Mouse (Mus musculus) liver (tissue): ENCODE measurements at regions not wholly inside any gene's neighbourhood (a gene's known extent, or its start where the extent isn't known, plus 50 kb on each side); places are given as distances from the start of the nearest gene placed in this dataset.

Experiments used
- DNase-seq: peaks from one replicate; pipeline ENCODE4 v3.0.0-alpha.2; 2020; ENCODE audit warnings: mixed read lengths

DNA sequence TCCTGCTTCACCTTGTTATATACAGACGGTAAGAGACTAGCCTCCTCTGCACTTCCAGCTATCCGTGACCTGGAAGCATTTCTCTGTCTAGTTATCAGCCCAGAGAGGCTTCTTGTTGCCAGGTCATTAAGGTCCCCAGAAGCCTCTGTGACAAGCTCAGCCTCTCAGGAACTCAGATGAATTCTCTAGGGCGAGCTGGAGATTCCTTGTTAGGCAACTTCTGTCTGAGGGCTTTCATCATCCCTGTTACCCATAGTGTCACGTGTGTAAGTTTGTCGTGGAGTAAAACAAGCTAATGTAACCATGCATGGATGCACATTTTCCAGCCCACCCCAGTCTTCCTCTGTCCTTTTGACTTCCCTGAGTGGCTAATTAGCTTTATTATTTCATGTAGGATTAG, 126.3 kb upstream of the Ednra start:
- no peak for DNase-seq

DNA sequence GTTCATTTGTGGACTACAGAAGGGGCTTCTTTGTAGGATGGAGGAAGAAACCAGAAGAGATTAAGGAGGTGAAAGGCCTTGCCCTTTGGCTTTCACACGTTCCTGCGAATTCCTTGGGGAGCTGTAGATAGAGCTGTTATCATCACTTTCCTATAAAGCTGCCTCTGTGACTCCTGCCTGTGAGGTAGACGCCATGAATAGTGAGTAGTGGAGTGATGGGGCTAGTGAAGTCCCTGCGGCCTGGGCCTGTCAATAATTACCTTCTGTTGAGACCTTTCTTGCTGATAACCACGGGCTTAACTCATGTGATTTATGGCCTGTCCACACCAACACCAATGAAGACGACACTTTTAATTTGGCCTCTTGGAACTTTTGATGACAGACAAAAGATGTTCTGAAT, 146.0 kb upstream of the Ednra start:
- DNase-seq, result no peak

DNA sequence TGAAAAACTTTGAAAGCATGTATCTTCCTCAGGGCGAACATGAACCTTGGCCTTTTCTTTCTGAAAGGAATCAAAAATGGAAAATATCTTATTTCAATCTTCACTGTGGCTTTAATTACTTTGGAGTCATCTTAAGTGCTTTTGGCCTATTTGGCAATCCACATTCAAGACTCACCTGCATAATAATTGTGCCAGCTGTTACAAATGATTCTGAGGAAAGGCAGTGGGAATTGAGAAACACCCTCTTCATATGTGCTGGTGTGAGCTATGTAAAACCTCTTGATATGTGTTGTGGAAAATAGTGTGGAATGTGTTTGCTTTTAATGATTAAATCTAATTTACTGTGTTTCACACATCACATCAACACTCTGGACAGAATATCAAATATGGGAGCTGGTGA, 148.5 kb upstream of the Ednra start:
- DNase-seq, result no peak

GRCm38 (mm10) chr8:77919776-77920175, 195.5 kb upstream of the Ednra start:
- DNase-seq, result no peak

- DNase-seq, result no peak
Observed at GRCm38 (mm10) chr8:77921868-77922267, 197.6 kb upstream of the Ednra start.

DNA sequence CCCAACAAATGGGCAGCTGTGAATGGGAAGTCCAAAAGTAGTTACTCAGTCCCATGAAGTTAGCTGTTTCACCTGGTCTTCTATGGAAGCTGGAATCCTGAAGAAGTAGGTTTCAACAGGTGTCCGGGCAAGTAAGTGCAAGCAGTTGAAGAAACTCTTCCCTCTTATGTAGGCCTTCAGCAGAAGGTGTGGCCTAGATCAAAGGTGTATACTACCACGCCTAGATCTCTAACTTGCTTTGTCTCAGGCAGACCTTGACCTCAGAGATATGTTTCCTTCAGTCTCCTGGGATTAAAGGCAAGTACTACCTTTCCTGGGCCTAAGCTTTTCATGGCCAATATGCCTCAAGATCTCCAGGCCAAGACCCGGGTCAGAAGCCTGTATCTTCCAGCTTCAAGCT, 223.4 kb upstream of the Ednra start:
- no peak for DNase-seq

DNA sequence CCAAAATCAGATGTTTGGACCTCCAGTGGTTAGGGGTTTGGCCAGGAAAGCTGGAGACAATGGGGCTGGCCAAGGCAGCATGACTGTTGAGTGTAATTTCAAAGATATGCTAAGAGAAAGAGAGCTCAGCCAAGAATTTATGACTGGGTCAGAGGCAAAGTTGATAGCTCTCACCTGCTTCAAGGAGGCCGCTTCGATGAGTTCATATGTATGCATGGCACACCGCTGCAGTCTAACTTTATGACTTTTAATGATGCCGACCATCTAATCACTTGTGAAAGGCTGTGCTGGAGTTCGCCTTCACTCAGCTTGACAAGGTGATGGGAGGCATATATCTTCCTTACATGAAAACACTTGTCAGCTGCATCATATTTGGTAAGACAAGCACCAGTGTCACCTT, 225.4 kb upstream of the Ednra start:
- no peak for DNase-seq

GRCm38 (mm10) chr8:77958814-77959372, 234.6 kb upstream of the Ednra start:
- DNase-seq, result no peak

- no peak for DNase-seq
Observed at GRCm38 (mm10) chr8:77963102-77963698, 238.9 kb upstream of the Ednra start.

GRCm38 (mm10) chr8:77970378-77970777, 242.7 kb upstream of the Ttc29 start:
- no peak for DNase-seq

DNA sequence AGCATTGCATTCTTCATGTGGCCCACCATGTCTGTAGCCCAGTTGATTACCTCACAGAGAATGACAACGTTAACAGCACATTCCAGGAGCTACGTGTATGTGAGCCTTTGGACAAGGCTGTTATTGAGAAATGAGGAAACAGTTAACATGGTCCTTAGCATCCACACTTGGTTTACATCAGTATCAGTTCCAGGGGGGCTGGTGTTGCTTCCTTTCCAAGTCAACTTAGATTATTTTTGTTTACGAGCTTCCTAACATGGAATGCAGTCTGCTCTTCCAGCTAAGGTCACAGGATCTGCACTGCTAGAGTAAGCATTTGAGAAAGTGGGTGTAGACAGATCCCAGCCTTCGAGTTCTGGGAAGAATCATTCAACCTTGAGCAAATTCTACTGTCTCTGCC, 239.4 kb upstream of the Ttc29 start:
- DNase-seq, result no peak

- DNase-seq, result no peak
Observed at GRCm38 (mm10) chr8:77979106-77979505, 234.0 kb upstream of the Ttc29 start.

GRCm38 (mm10) chr8:77980701-77981100, 232.4 kb upstream of the Ttc29 start:
- DNase-seq, result no peak

GRCm38 (mm10) chr8:77982031-77982430, 231.1 kb upstream of the Ttc29 start:
- no peak for DNase-seq

DNA sequence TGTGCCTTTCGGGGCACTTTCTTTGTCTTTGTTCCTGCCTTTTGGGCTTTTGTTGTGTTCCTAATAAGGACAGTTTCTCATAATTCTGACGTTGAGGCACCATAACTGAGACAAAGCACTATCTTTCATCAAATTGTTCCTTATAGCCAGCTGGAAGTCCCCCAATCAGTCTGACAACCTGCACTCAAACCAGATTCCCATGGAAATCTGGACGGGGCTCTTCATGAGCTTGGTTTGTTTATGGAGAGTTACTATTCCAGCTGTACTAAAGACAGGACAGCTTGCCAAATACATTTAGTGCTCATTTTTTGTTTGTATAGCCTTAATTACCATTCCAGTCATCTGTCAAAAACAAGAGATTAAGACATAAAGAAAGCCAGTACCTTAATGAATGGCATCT, 229.6 kb upstream of the Ttc29 start:
- no peak for DNase-seq

DNA sequence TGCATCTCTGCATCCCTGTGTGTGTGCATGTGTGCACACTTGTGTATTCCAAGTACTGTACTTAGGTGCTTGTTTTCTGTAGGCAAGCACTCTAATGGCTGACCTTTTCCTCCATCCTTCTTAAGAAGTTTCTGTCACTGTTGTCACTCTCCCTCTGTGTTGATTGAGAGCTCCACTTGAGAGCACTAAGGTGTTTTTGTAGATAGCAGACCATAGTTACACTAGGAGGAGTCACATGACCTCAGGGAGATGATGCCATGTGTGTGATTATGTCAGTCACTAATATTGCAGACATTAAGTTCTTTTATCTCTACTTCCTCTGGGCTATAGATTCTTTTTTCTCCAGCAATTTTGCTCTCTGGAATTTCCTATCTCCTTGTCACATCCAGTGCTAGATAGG, 225.9 kb upstream of the Ttc29 start:
- DNase-seq, result no peak

DNA sequence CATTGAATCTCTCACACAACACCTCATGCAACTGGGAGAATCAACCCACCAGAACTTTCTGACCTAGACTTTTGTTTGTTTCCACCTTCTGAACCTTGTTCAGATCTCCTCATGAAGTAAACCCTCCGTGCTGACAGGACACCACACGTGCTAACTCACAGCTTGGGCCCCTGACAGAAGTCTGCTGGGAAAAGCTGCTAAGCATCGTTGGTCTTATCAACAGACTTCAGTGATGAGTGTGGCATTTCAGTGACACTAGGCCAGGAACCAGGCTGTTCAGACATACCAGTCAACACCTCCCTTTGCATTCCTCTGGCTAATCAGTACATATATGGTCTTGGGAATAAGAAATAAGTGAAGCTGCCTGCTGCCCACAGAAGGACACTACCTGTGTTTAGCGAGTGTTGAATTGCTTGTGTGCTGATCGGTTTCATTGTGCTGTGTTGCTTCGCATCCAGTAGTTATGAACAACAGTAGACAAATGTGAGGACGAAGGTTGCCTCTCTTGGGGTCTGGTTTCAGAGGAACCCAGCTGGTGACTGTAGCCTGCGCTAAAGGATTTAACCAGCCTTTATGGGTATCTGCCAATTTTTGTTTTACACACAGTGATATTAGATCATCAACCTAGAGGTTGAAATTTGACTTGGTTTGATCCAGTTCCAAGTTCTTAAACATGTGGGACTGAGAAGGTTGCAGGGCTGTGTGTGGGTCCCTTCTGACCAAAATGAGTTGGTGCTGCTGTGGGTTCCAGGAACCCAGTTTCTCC, 224.6 kb upstream of the Ttc29 start:
- DNase-seq, result peak; percentile 15

GRCm38 (mm10) chr8:77991050-77991449, 222.0 kb upstream of the Ttc29 start:
- no peak for DNase-seq

DNA sequence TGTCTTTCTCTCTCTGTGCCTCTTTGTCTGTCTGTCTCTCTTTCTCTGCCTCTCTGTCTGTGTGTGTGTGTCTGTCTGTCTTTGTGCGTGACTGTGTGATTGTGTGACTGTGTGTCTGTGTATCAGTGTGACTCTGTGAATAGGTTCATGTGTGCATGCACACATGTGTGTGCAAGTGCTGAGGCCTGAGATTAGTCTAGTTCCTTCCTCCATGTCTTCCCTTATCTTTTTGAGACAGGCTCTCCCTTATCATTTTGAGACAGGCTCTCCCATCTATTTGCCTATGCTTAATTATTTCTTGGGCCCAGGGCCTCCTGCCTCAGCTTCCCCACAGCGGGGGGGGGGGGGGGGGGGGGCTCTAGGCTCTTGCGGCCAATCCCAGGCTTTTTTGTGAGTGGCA, 212.8 kb upstream of the Ttc29 start:
- DNase-seq, result no peak

DNA sequence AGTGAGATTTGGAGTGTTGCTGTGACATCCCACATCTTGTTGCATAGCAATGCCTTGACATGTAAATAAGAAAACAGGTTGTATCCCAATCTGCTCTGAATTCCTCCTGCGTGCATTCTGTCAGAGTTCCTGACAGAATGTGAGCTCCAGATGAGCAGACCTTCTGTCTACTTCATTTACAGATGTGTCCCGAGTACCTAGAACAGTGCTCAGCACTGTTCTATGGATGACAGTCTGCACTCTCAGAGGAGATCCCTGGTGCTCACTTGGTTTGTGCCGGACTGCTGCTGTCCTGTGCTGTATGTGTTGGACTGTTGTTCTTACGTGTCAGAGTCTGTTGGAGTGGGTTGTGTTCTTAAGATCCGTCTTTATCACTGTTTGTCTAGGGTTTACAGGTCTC, 211.4 kb upstream of the Ttc29 start:
- no peak for DNase-seq

DNA sequence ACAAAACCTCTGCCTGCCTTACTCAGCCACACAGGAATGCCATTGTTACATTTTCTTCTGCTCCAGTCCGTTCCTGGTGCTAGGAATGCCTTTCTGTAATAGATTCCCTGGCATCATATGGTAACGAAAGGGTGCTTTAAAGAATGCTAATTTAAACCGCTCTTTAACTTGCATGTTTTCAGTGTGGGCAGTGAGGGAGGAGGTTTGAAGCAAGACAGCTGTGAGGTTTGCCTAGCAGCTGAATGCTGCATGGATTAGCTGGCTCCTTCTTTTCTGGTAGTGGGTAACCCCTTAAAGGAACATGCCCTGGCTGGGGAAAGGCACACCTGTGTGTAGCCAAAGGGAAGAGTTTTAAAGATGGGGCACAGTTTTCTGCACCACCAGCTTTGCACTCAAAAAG, 211.0 kb upstream of the Ttc29 start:
- DNase-seq, result no peak

GRCm38 (mm10) chr8:78003888-78004543, 209.1 kb upstream of the Ttc29 start:
- DNase-seq, result peak; percentile 49

GRCm38 (mm10) chr8:78004891-78005290, 208.2 kb upstream of the Ttc29 start:
- no peak for DNase-seq

- DNase-seq, result no peak
Observed at GRCm38 (mm10) chr8:78013101-78013500, 200.0 kb upstream of the Ttc29 start.
